Mouse (Mus musculus): ENCODE measurements at regions not wholly inside any gene's neighbourhood (a gene's known extent, or its start where the extent isn't known, plus 50 kb on each side); places are given as distances from the start of the nearest gene placed in this dataset.

DNA sequence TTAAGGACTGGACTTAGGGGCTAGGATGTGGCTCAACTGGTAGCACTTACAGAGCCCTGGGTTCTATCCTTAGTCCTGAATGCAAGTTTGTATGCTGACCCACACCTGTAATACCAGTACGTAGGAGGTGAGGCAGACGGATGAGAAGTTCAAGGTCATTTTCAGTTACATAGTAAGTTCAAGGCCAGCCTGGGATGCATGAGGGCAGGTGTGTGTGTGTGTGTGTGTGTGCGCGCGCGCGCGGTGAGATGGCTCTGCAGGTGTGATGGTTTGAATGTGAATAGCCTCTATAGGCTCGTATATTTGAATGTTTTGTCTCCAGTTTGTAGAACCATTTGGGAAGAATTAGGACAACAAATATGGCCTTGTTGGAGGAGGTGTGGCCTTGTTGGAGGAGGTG, 82.7 kb downstream of the Chst1 start:
- TF ChIP-seq POLR2A (IDR thresholded peaks at IDR 0.05; ENCODE audit: borderline replicate concordance, extremely low read depth, insufficient read depth, insufficient read length, poor library complexity, severe bottlenecking): no peak
- no peak for TF ChIP-seq CTCF (IDR thresholded peaks at IDR 0.05; ENCODE audit: borderline replicate concordance, extremely low read depth, insufficient read depth, insufficient read length)
- no peak for DNase-seq (ENCODE audit: low read depth)

DNA sequence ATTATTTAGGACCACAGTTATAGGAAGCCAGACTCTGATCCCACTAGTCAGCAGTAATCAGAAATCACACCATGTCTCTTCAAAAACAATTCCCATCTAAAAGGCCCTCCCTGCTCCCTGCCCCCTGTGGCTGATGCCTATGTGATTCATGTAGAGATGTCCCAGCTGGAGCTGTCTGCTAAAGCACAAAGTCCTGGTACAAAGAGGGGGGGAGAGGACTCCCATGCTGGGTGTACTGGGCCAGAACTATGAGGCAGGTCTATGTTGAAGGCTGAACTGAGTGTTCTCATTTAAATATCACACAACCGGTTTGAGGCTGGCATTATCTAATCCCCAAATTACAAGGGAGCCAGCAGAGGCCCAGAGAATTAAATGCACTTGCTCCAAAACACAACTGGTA, 88.2 kb downstream of the Chst1 start:
- no peak for DNase-seq (ENCODE audit: low read depth)
- no peak for TF ChIP-seq CTCF (IDR thresholded peaks at IDR 0.05; ENCODE audit: borderline replicate concordance, extremely low read depth, insufficient read depth, insufficient read length)
- TF ChIP-seq POLR2A (IDR thresholded peaks at IDR 0.05; ENCODE audit: borderline replicate concordance, extremely low read depth, insufficient read depth, insufficient read length, poor library complexity, severe bottlenecking): no peak

DNA sequence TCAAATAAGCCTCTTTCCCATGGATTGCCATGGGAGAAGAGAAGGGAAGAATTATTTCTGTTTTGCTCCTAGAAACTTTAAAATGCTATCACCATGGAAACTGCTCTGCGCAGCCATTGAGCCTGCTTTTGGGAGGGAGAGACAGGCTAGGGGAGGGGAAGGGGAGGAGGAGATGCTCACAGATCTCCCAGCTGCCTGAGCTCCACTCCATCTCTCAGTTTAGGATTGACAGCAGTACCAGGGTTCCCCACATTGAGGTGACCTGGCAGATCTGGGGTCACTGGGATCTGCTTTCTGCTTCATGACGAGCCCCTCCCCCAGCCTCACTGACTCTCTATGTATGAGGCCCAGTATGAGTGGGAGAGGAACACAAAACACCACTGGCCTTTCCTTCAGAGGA, 89.7 kb downstream of the Chst1 start:
- peak; percentile 64 for DNase-seq (ENCODE audit: low read depth)
- TF ChIP-seq POLR2A (IDR thresholded peaks at IDR 0.05; ENCODE audit: borderline replicate concordance, extremely low read depth, insufficient read depth, insufficient read length, poor library complexity, severe bottlenecking) (no peak), CTCF (IDR thresholded peaks at IDR 0.05; ENCODE audit: borderline replicate concordance, extremely low read depth, insufficient read depth, insufficient read length) (no peak)

DNA sequence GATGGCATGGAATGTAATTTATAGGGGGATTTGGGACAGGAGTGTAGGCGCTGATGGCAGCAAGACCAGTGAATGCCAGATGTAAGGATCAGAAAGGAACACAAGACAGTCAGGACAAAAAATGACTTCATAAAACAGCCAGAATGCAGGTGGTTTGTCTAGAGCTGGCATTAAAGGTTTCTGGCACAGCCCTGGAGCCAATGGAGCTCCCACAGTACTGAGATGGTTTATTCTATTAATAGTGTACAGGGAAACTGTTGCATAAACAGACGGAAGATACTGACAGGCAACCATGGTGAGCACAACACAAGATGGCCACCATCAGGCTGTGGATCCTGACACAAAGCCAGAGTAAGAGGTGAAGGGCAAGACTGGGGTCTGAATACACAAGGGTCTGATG, 90.8 kb downstream of the Chst1 start:
- DNase-seq (ENCODE audit: low read depth): no peak

DNA sequence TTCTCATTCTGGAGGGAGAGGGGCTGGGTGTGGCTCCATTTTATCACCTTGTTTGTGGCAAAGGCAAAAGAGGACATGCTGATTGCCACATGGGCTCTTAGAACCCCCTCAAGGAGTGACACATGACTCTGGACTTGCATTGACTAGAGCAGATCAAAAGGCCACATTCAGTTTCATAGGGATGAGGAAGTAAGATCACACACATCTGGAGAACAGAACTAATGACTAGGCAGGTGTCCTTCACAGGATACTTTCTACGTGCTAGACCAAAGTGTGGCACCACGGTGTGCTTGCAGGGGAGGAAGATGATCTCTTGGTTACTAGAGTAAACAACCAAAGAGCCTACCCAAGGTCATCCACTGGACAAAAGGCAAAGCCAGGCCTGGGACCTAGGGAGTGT, 91.9 kb downstream of the Chst1 start:
- TF ChIP-seq CTCF (IDR thresholded peaks at IDR 0.05; ENCODE audit: borderline replicate concordance, extremely low read depth, insufficient read depth, insufficient read length): no peak
- TF ChIP-seq POLR2A (IDR thresholded peaks at IDR 0.05; ENCODE audit: borderline replicate concordance, extremely low read depth, insufficient read depth, insufficient read length, poor library complexity, severe bottlenecking): no peak
- no peak for DNase-seq (ENCODE audit: low read depth)

More for the DNA sequence above, 90.8 kb downstream of the Chst1 start:
- no peak for TF ChIP-seq POLR2A (IDR thresholded peaks at IDR 0.05; ENCODE audit: borderline replicate concordance, extremely low read depth, insufficient read depth, insufficient read length, poor library complexity, severe bottlenecking)
- TF ChIP-seq CTCF (IDR thresholded peaks at IDR 0.05; ENCODE audit: borderline replicate concordance, extremely low read depth, insufficient read depth, insufficient read length): no peak

DNA sequence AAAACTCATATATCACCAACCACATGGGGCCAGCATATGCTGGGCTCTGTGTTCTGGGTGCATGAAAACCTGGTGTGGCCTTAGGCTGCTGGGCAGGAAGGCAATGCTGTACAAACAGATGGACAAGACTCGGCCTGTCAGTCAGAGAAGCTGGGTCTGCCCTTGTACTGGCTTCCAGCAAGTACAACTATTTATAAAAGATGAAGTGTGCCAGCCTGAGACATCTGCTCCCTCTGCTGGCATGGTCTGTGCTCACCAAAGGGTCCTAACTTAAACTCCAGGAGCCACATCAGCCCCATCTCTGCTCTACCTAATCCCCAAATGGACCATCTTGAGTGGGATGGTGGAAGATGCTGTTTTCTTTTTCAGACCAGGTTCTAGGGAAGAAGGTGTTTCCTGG, 93.1 kb downstream of the Chst1 start:
- peak; percentile 49 for DNase-seq (ENCODE audit: low read depth)
- TF ChIP-seq POLR2A (IDR thresholded peaks at IDR 0.05; ENCODE audit: borderline replicate concordance, extremely low read depth, insufficient read depth, insufficient read length, poor library complexity, severe bottlenecking) (no peak), CTCF (IDR thresholded peaks at IDR 0.05; ENCODE audit: borderline replicate concordance, extremely low read depth, insufficient read depth, insufficient read length) (no peak; the same call in 1 of the 2 replicates)

DNA sequence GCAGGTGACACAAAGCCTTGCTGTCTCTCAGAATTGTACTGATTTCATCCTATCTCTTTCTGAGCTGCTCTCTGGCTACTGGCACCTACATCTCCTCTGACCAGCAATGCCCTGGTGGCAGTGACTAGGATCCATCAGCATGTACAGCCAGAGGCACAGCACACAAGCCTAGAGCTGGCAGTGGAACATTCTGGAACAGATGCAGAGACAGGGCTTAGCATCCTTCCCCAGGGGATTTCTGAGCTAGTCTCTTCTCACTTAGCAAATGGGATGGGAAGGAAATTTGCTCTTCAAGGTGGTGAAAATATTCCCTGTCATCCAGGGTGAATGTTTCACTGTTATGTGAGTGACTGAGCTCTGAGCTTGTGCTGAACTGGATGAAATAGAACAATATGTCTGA, 93.5 kb downstream of the Chst1 start:
- DNase-seq (ENCODE audit: low read depth): no peak
- no peak for TF ChIP-seq POLR2A (IDR thresholded peaks at IDR 0.05; ENCODE audit: borderline replicate concordance, extremely low read depth, insufficient read depth, insufficient read length, poor library complexity, severe bottlenecking)
- no peak for TF ChIP-seq CTCF (IDR thresholded peaks at IDR 0.05; ENCODE audit: borderline replicate concordance, extremely low read depth, insufficient read depth, insufficient read length)

DNA sequence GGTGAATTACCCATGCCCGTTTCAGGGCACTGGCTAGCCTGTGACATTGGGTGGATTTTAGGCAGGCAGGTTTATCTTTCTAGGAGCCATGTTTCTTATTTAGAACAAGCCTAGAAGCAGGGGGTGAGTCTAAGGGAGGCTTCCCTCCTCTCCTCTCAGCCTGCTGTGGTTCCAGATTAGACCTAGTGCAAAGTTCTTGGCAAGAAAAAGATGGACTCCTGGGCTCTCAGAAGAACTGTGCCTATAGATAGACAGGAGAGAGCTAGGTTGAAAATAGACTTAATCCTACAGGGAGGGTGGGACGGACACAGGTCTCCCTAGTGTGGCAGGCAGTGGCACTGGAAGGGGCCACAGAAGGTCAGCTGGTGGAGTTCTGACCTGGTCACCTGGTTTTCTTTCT, 95.3 kb downstream of the Chst1 start:
- TF ChIP-seq POLR2A (IDR thresholded peaks at IDR 0.05; ENCODE audit: borderline replicate concordance, extremely low read depth, insufficient read depth, insufficient read length, poor library complexity, severe bottlenecking) (no peak), CTCF (IDR thresholded peaks at IDR 0.05; ENCODE audit: borderline replicate concordance, extremely low read depth, insufficient read depth, insufficient read length) (no peak)
- no peak for DNase-seq (ENCODE audit: low read depth)

DNA sequence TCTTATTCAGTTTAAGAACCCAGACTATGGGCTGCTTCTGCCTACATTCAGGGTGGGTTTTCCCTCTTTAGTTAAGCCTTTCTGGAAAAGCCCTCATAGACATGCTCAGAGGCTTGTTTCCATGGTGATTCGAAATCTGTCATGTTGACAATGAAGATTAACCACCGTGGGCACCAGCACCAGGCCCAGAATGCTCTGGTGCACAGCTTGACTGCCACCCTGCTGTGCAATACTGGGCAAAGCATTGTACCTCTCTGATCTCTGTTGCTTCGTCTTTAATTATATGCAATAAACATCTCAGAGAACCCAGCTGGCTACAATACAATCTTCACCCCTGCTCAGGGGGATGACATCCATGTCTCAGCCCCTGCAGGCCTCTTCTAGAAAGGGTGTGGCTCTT, 96.4 kb downstream of the Chst1 start:
- TF ChIP-seq POLR2A (IDR thresholded peaks at IDR 0.05; ENCODE audit: borderline replicate concordance, extremely low read depth, insufficient read depth, insufficient read length, poor library complexity, severe bottlenecking) (no peak), CTCF (IDR thresholded peaks at IDR 0.05; ENCODE audit: borderline replicate concordance, extremely low read depth, insufficient read depth, insufficient read length) (no peak)
- peak; percentile 69 for DNase-seq (ENCODE audit: low read depth)

DNA sequence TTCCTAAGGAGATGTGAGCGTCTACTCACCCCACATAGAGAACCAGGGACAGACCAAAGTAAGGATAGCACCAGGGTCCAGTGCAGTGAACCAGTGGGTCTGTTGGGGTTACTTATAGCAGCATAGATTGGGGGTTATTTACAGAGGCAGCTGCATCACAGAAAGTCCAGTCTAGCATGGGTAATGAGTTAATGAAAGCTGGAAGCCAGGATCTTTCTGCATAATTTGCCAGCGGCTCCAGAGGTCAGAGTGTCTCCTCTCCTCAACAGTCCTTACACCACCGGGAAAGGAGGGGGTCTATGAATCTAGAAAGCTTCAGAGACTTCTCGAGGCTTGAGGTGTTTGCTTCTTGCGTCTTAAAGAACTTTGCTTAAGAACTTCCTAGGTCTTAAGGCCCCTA, 98.2 kb downstream of the Chst1 start:
- no peak for TF ChIP-seq CTCF (IDR thresholded peaks at IDR 0.05; ENCODE audit: borderline replicate concordance, extremely low read depth, insufficient read depth, insufficient read length)
- TF ChIP-seq POLR2A (IDR thresholded peaks at IDR 0.05; ENCODE audit: borderline replicate concordance, extremely low read depth, insufficient read depth, insufficient read length, poor library complexity, severe bottlenecking): no peak
- peak; percentile 35 for DNase-seq (ENCODE audit: low read depth)

DNA sequence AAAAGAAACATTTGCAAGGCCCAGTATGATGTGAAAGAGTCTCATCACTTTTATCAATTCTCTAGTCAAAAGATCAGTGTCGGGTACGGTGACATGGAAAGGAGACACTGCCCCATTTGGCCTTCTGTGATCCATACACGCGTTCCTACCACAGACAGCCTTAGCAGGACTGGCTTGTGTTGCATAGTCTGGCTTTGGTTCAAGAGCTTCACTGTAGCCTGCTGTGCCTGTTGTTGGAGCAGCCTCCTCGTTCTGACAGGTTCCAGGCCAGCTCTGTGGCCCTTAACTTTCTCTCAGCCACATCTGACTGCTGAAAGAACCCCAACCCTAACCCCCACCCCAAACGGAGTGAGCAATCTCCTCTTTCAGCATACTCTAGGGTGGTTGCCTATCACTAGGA, 99.9 kb downstream of the Chst1 start:
- TF ChIP-seq POLR2A (IDR thresholded peaks at IDR 0.05; ENCODE audit: borderline replicate concordance, extremely low read depth, insufficient read depth, insufficient read length, poor library complexity, severe bottlenecking) (no peak), CTCF (IDR thresholded peaks at IDR 0.05; ENCODE audit: borderline replicate concordance, extremely low read depth, insufficient read depth, insufficient read length) (no peak)
- DNase-seq (ENCODE audit: low read depth): no peak

DNA sequence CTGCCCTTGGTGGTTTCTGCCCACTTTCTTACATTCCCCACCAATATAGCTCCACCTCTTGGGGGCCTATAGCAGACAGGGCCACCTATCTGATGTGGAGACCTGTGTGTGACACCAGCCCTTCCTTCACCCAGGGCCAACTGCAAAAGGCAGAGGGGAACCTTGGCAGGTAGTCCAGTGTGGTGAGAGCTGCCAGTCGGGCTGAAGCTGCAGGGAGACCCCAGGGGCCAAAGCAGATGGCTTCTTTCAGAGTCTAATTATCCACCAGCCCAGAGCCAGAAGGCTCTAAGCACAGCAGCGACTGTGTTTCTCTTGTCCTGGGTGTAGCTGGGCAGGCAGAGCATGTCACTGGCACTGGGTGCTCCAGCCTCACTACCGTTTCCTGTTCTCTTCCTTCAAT, 104.5 kb downstream of the Chst1 start:
- DNase-seq (ENCODE audit: low read depth): peak; percentile 57

DNA sequence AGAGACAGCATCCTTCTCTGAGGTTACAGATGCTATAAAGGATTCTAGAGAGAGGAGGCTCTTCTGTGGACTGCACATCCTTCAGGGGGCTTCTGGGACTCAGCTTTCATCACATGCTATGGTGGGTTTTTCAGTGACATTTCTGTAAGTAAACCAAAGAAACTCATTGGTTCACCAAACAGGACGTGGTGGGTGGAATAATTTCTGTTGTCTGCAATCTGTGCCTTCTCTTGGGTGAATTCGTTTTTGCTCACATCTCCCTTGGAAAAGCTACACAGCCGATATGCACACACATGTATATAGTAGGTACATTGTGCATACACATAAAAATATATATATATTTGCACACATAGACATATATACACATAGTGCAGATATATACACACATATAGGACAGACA, 110.2 kb downstream of the Chst1 start:
- no peak for DNase-seq (ENCODE audit: low read depth)
- TF ChIP-seq POLR2A (IDR thresholded peaks at IDR 0.05; ENCODE audit: borderline replicate concordance, extremely low read depth, insufficient read depth, insufficient read length, poor library complexity, severe bottlenecking): no peak
- no peak for TF ChIP-seq CTCF (IDR thresholded peaks at IDR 0.05; ENCODE audit: borderline replicate concordance, extremely low read depth, insufficient read depth, insufficient read length)

More for the DNA sequence above, 104.5 kb downstream of the Chst1 start:
- TF ChIP-seq CTCF (IDR thresholded peaks at IDR 0.05; ENCODE audit: borderline replicate concordance, extremely low read depth, insufficient read depth, insufficient read length): no peak
- no peak for TF ChIP-seq POLR2A (IDR thresholded peaks at IDR 0.05; ENCODE audit: borderline replicate concordance, extremely low read depth, insufficient read depth, insufficient read length, poor library complexity, severe bottlenecking)

Measured in brain, embryonic 14.5 days (tissue).